Mouse (Mus musculus): Measurements from ENCODE around the gene Actr1a. TPM values are rescaled to one million over a fixed set of nuclear protein-coding genes. Genes with fewer than 3 reads are reported as not detected.
A peak's percentile ranks its signal among the peaks of the same experiment; 100 is the strongest.

The Actr1a gene
- 188 and 224 TPM in 2 replicates for polyA plus RNA-seq (2016; fragmentation: Nextera tagmentation; extraction: Ambion mirVana)

- no peaks in the 10 kb centered on the region for H3K9me3 ChIP-seq (replicated peaks)
- H3K4me1 ChIP-seq: peaks cover 53% of the 10 kb centered on the region
- H3K27me3 ChIP-seq (ENCODE audit: low read depth, poor library complexity, severe bottlenecking): no peaks in the 10 kb centered on the region
- peak within 1 kb of the TSS; percentile 94 for H3K27ac ChIP-seq (replicated peaks)
- peak within 1 kb of the TSS; percentile 90 for H3K4me3 ChIP-seq
- DNase-seq (ENCODE audit: low spot score): peak; percentile 97
- H3K36me3 ChIP-seq: peaks cover 13% of the 10 kb centered on the region
- WGBS: under 1% methylated on average over 51 of the region's 51 CpGs
Observed at GRCm38 (mm10) chr19:46395109-46396009, at the start of gene Actr1a. Gene Actr1a (minus strand): TSS chr19:46395748.

DNA sequence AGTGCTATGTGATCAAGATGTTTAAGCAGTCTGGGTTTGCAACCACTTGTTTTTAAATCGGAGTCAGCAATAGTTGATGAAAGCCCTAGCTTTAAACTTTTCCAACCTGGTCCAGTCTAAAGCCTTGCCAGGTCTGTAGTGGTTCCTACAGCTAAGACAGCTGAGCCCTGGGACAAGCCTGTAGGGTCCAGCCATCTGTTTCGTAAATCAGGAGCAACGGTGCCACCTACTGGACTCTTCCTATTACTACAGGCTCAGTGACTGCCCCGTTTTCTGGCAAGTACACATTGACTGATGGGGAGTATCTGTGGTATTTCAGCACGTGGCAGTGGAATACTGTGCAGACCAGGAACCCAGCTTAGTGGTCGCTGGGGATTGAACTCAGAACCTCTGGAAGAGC is 48.7 kb upstream of the Actr1a start:
- H3K4me3 ChIP-seq: peak overlapping the region; percentile 8; the same call in 1 of the 2 replicates
- 8% methylated on average over 6 of the region's 6 CpGs for WGBS
- no peaks in the 10 kb centered on the region for H3K9me3 ChIP-seq (replicated peaks)
- H3K27me3 ChIP-seq (ENCODE audit: low read depth, poor library complexity, severe bottlenecking): no peaks in the 10 kb centered on the region
- peaks cover 62% of the 10 kb centered on the region for H3K4me1 ChIP-seq
- peak; percentile 82 for DNase-seq (ENCODE audit: low spot score)
- no peaks in the 10 kb centered on the region for H3K36me3 ChIP-seq
- peak overlapping the region; percentile 81 for H3K27ac ChIP-seq (replicated peaks)

DNA sequence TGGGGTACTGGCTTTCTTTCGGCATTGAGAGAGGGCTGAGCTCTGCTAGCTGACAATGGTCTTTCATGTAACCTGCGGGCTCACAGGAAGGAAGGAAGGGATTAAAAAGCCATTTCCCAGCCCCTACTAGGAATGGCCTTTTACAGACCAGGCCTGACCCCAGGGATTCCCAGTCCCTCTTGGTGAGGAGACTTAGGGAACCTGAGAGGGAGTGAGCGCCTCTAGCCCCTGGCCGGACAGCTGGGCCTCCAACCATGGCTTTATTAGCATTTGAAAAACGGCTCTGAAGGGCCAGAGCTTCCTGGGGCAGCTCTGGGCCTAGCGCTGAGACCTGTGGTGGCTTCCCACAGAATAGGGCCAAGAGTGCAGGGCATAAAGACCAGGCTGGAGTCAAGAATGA is 48.0 kb upstream of the Actr1a start:
- Histone ChIP-seq H3K27ac (replicated peaks) (peak overlapping the region; percentile 81), H3K4me1 (peaks cover 60% of the 10 kb centered on the region), H3K36me3 (no peaks in the 10 kb centered on the region), H3K27me3 (ENCODE audit: low read depth, poor library complexity, severe bottlenecking) (no peaks in the 10 kb centered on the region), H3K4me3 (peak overlapping the region; percentile 0; the same call in 1 of the 2 replicates), H3K9me3 (replicated peaks) (no peaks in the 10 kb centered on the region)
- peak; percentile 71 for DNase-seq (ENCODE audit: low spot score)
- WGBS: 7% methylated on average over 6 of the region's 6 CpGs

DNA sequence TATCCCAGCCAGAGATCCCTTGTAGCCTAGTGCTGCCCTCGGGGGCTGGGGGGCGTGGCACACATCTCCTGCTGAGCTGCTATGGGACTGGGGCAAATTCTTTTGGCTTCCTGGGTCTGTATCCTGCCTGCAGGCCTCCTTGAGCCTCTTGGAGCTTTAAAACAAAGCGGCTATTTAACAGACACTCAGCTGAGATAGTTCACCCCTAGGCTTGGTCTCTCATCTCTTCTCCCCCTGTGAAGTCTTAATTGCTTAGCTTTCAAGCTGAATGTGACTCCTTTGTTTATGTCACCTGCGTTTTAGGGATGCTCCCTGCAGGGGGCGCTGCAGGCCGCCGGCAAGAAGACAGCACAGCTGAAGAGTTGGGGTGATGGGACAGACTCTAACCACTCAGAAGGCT is 39.9 kb upstream of the Actr1a start:
- no peaks in the 10 kb centered on the region for H3K9me3 ChIP-seq (replicated peaks)
- H3K27me3 ChIP-seq (ENCODE audit: low read depth, poor library complexity, severe bottlenecking): no peaks in the 10 kb centered on the region
- WGBS: 4% methylated on average over 7 of the region's 7 CpGs
- H3K36me3 ChIP-seq: peaks cover 22% of the 10 kb centered on the region
- no peak overlapping the region for H3K4me3 ChIP-seq
- H3K27ac ChIP-seq (replicated peaks): peak overlapping the region; percentile 39; the same call in 1 of the 2 replicates
- H3K4me1 ChIP-seq: peaks cover 37% of the 10 kb centered on the region
- peak; percentile 46 for DNase-seq (ENCODE audit: low spot score)

GRCm38 (mm10) chr19:46434591-46434990 is 39.0 kb upstream of the Actr1a start:
- Histone ChIP-seq H3K4me3 (no peak overlapping the region), H3K9me3 (replicated peaks) (no peaks in the 10 kb centered on the region), H3K36me3 (peaks cover 22% of the 10 kb centered on the region), H3K27me3 (ENCODE audit: low read depth, poor library complexity, severe bottlenecking) (no peaks in the 10 kb centered on the region), H3K4me1 (peaks cover 37% of the 10 kb centered on the region), H3K27ac (replicated peaks) (peak overlapping the region; percentile 43)
- no peak for DNase-seq (ENCODE audit: low spot score)
- WGBS: 58% methylated on average over 9 of the region's 9 CpGs

DNA sequence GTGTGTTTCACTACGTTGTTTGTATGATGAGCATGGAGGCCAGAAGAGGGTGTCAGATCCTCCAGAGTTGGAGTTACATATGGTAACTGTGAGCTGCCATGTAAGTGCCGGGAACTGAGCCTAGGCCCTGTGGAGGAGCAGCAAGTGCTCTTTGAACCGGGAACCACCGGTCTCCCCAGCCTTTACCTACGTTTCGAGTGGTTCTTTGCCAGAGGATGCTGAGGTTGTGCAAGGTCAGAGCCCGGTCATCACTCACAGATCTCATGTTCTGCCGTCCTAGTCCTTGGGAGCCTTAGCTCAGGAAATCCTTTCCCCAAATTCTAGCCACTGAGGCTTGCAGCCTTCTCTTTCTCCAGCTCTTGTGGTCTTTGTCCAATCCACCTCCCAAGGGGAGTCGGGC is 38.6 kb upstream of the Actr1a start:
- 67% methylated on average over 9 of the region's 9 CpGs for WGBS

GRCm38 (mm10) chr19:46433712-46434111 is 38.2 kb upstream of the Actr1a start:
- Histone ChIP-seq H3K9me3 (replicated peaks) (no peaks in the 10 kb centered on the region), H3K4me1 (peaks cover 37% of the 10 kb centered on the region), H3K27ac (replicated peaks) (peak overlapping the region; percentile 43), H3K27me3 (ENCODE audit: low read depth, poor library complexity, severe bottlenecking) (no peaks in the 10 kb centered on the region), H3K4me3 (no peak overlapping the region), H3K36me3 (peaks cover 31% of the 10 kb centered on the region)
- DNase-seq (ENCODE audit: low spot score): no peak
- 67% methylated on average over 7 of the region's 7 CpGs for WGBS

More for the DNA sequence above, 38.6 kb upstream of the Actr1a start:
- H3K9me3 ChIP-seq (replicated peaks): no peaks in the 10 kb centered on the region
- H3K4me3 ChIP-seq: no peak overlapping the region
- peak overlapping the region; percentile 43 for H3K27ac ChIP-seq (replicated peaks)
- H3K27me3 ChIP-seq (ENCODE audit: low read depth, poor library complexity, severe bottlenecking): no peaks in the 10 kb centered on the region
- H3K4me1 ChIP-seq: peaks cover 37% of the 10 kb centered on the region
- no peak for DNase-seq (ENCODE audit: low spot score)
- peaks cover 27% of the 10 kb centered on the region for H3K36me3 ChIP-seq

- Histone ChIP-seq H3K27me3 (ENCODE audit: low read depth, poor library complexity, severe bottlenecking) (no peaks in the 10 kb centered on the region), H3K36me3 (peaks cover 70% of the 10 kb centered on the region), H3K4me1 (peaks cover 26% of the 10 kb centered on the region), H3K9me3 (replicated peaks) (no peaks in the 10 kb centered on the region), H3K27ac (replicated peaks) (no peak overlapping the region), H3K4me3 (no peak overlapping the region)
- DNase-seq (ENCODE audit: low spot score): no peak
Observed at GRCm38 (mm10) chr19:46429250-46429649, 33.7 kb upstream of the Actr1a start.

- Histone ChIP-seq H3K4me1 (peaks cover 36% of the 10 kb centered on the region), H3K27me3 (ENCODE audit: low read depth, poor library complexity, severe bottlenecking) (no peaks in the 10 kb centered on the region), H3K4me3 (no peak overlapping the region), H3K9me3 (replicated peaks) (no peaks in the 10 kb centered on the region), H3K36me3 (peaks cover 61% of the 10 kb centered on the region), H3K27ac (replicated peaks) (0 out of 2 replicates have a peak overlapping the region, but pooled peaks have one; percentile 13)
- no peak for DNase-seq (ENCODE audit: low spot score)
- 74% methylated on average over 12 of the region's 12 CpGs for WGBS
Observed at GRCm38 (mm10) chr19:46426488-46426887, 30.9 kb upstream of the Actr1a start.

DNA sequence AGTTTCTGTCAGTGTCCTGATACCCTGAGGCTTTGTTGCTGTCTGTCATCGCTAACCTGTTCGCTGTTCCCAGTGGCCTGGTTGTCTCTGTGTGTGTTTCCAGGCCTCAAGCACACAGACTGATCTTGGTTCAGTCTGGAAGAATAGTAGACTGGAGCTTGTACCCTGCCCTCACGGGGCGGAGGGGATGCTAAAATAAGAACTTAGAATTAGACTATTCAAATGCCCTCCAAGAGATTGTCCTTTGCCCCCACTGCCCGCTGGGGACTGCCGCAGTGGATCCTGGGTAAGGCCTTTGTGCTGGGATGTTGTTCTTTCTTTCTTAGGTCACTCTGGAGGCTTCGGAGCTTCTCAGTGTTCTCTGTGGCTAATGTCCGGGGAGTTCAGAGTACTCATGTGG is 29.7 kb upstream of the Actr1a start:
- DNase-seq (ENCODE audit: low spot score): no peak
- Histone ChIP-seq H3K27me3 (ENCODE audit: low read depth, poor library complexity, severe bottlenecking) (no peaks in the 10 kb centered on the region), H3K4me1 (peaks cover 40% of the 10 kb centered on the region), H3K27ac (replicated peaks) (no peak overlapping the region), H3K9me3 (replicated peaks) (no peaks in the 10 kb centered on the region), H3K36me3 (peaks cover 51% of the 10 kb centered on the region), H3K4me3 (no peak overlapping the region)
- WGBS: 86% methylated on average over 8 of the region's 8 CpGs

- H3K4me1 ChIP-seq: peaks cover 47% of the 10 kb centered on the region
- no peak overlapping the region for H3K4me3 ChIP-seq
- no peaks in the 10 kb centered on the region for H3K9me3 ChIP-seq (replicated peaks)
- H3K36me3 ChIP-seq: peaks cover 31% of the 10 kb centered on the region
- peak overlapping the region; percentile 58 for H3K27ac ChIP-seq (replicated peaks)
- 62% methylated on average over 11 of the region's 11 CpGs for WGBS
- H3K27me3 ChIP-seq (ENCODE audit: low read depth, poor library complexity, severe bottlenecking): no peaks in the 10 kb centered on the region
- DNase-seq (ENCODE audit: low spot score): peak; percentile 53
Observed at GRCm38 (mm10) chr19:46422384-46423338, 27.1 kb upstream of the Actr1a start.

GRCm38 (mm10) chr19:46420410-46420809 is 24.9 kb upstream of the Actr1a start:
- no peak for DNase-seq (ENCODE audit: low spot score)
- Histone ChIP-seq H3K27ac (replicated peaks) (no peak overlapping the region), H3K4me1 (peaks cover 39% of the 10 kb centered on the region), H3K36me3 (peaks cover 17% of the 10 kb centered on the region), H3K4me3 (no peak overlapping the region), H3K9me3 (replicated peaks) (no peaks in the 10 kb centered on the region), H3K27me3 (ENCODE audit: low read depth, poor library complexity, severe bottlenecking) (no peaks in the 10 kb centered on the region)
- WGBS: 95% methylated on average over 7 of the region's 7 CpGs
